Mouse (Mus musculus) MEL (cell line): Measurements from ENCODE around the gene Tiam1. TPM values are rescaled to one million over a fixed set of nuclear protein-coding genes. Genes with fewer than 3 reads are reported as not detected.

Experiments used
- DNase-seq: peaks from one replicate; pipeline ENCODE4 v3.0.0; 2011; ENCODE audit warnings: low read depth, low spot score
- H3K27ac ChIP-seq: 2 replicates; pipeline ENCODE4 v1.5.1; 2012; ENCODE audit warnings: low read depth, mild to moderate bottlenecking, control low read depth, low read length, moderate library complexity; ENCODE audit not compliant: control insufficient read depth
- H3K27me3 ChIP-seq, 2 experiments: fragments of 150-350 bp in 1 of 2; sonication (generic) in 1 of 2; 2 replicates each; pipeline ENCODE4 v1.6.1; 2012; ENCODE audit warnings: low read length in 2 of 2, mild to moderate bottlenecking in 2 of 2, improper control_type of control experiment in 1 of 2, moderate library complexity in 1 of 2; ENCODE audit not compliant: insufficient read depth in 2 of 2, control insufficient read depth in 1 of 2
- H3K36me3 ChIP-seq, 2 experiments: 2 replicates each; pipeline ENCODE4 v1.6.1; 2012 to 2014; ENCODE audit warnings: low read length in 2 of 2, improper control_type of control experiment in 1 of 2, inconsistent platforms in 1 of 2, mild to moderate bottlenecking in 1 of 2; ENCODE audit not compliant: insufficient read depth in 2 of 2, control insufficient read depth in 1 of 2
- H3K4me1 ChIP-seq, 2 experiments: fragments of 150-350 bp in 1 of 2; sonication (generic) in 1 of 2; 2 replicates each; pipeline ENCODE4 v1.6.1; 2012; ENCODE audit warnings: low read length in 2 of 2, improper control_type of control experiment in 1 of 2, mild to moderate bottlenecking in 1 of 2; ENCODE audit not compliant: insufficient read depth in 2 of 2, control insufficient read depth in 1 of 2
- H3K4me3 ChIP-seq, 2 experiments: fragments of 150-350 bp in 1 of 2; sonication (generic) in 1 of 2; 2 replicates each; pipeline ENCODE4 v1.5.1; 2012; ENCODE audit warnings: low read depth in 2 of 2, low read length in 2 of 2, mild to moderate bottlenecking in 2 of 2, moderate library complexity in 2 of 2, control low read depth in 1 of 2, improper control_type of control experiment in 1 of 2; ENCODE audit not compliant: control insufficient read depth in 1 of 2, insufficient read depth in 1 of 2
- H3K79me2 ChIP-seq: 2 replicates; pipeline ENCODE4 v1.6.1; 2012; ENCODE audit warnings: mild to moderate bottlenecking, low read length, moderate library complexity; ENCODE audit not compliant: control insufficient read depth, poor library complexity, insufficient read depth
- H3K9ac ChIP-seq: 2 replicates; pipeline ENCODE4 v1.6.1; 2012; ENCODE audit warnings: low read depth, mild to moderate bottlenecking, control low read depth, low read length, moderate library complexity; ENCODE audit not compliant: control insufficient read depth, poor library complexity, severe bottlenecking
- H3K9me3 ChIP-seq: fragments of 150-350 bp; sonication (generic); replicated peaks from 2 replicates; pipeline ENCODE4 v1.6.1; 2012; ENCODE audit warnings: mild to moderate bottlenecking, low read length, improper control_type of control experiment, moderate library complexity; ENCODE audit not compliant: insufficient read depth
- CHD2 ChIP-seq: IDR thresholded peaks from 2 replicates; pipeline ENCODE4 v1.6.1; 2011; ENCODE audit warnings: low read length, improper control_type of control experiment
- CTCF ChIP-seq, 3 experiments: IDR thresholded peaks in 2 of 3; conservative IDR thresholded peaks in 1 of 3; 2 replicates each; pipeline ENCODE4 v1.5.1; 2011 to 2012; ENCODE audit warnings: low read length in 3 of 3, low read depth in 2 of 3, mild to moderate bottlenecking in 2 of 3, improper control_type of control experiment in 1 of 3, inconsistent platforms in 1 of 3, mixed read lengths in 1 of 3, moderate library complexity in 1 of 3; ENCODE audit not compliant: control insufficient read depth in 1 of 3, insufficient read depth in 1 of 3, poor library complexity in 1 of 3, severe bottlenecking in 1 of 3
- E2F4 ChIP-seq: IDR thresholded peaks from 2 replicates; pipeline ENCODE4 v1.6.1; 2011; ENCODE audit warnings: low read depth, low read length, improper control_type of control experiment, borderline replicate concordance
- ELF1 ChIP-seq: IDR thresholded peaks from 2 replicates; pipeline ENCODE4 v1.6.1; 2014; ENCODE audit warnings: low read depth, mild to moderate bottlenecking, inconsistent platforms, low read length, improper control_type of control experiment, moderate library complexity
- ETS1 ChIP-seq: IDR thresholded peaks from 2 replicates; pipeline ENCODE4 v1.6.1; 2012; ENCODE audit warnings: low read depth, mild to moderate bottlenecking, inconsistent platforms, low read length, improper control_type of control experiment, moderate library complexity
- GATA1 ChIP-seq: IDR thresholded peaks from 2 replicates; pipeline ENCODE4 v1.6.1; 2011; ENCODE audit warnings: low read depth, low read length, improper control_type of control experiment
- MAZ ChIP-seq: IDR thresholded peaks from 2 replicates; pipeline ENCODE4 v1.6.1; 2012; ENCODE audit warnings: low read depth, mild to moderate bottlenecking, inconsistent platforms, low read length, improper control_type of control experiment
- MXI1 ChIP-seq: IDR thresholded peaks from 2 replicates; pipeline ENCODE4 v1.6.1; 2011; ENCODE audit warnings: mild to moderate bottlenecking, low read depth, low read length, improper control_type of control experiment
- NELFE ChIP-seq: IDR thresholded peaks from 2 replicates; pipeline ENCODE4 v1.6.1; 2011; ENCODE audit warnings: low read depth, low read length, improper control_type of control experiment
- RAD21 ChIP-seq: IDR thresholded peaks from 2 replicates; pipeline ENCODE4 v1.6.1; 2011; ENCODE audit warnings: mild to moderate bottlenecking, low read depth, low read length, improper control_type of control experiment
- RCOR1 ChIP-seq: IDR thresholded peaks from 2 replicates; pipeline ENCODE4 v1.6.1; 2012; ENCODE audit warnings: low read depth, mild to moderate bottlenecking, inconsistent platforms, low read length, improper control_type of control experiment
- SIN3A ChIP-seq: IDR thresholded peaks from 2 replicates; pipeline ENCODE4 v1.6.1; 2012; ENCODE audit warnings: low read length, improper control_type of control experiment, inconsistent platforms
- SMC3 ChIP-seq: IDR thresholded peaks from 2 replicates; pipeline ENCODE4 v1.6.1; 2011; ENCODE audit warnings: low read depth, low read length, improper control_type of control experiment
- TAL1 ChIP-seq: IDR thresholded peaks from 2 replicates; pipeline ENCODE4 v1.6.1; 2012; ENCODE audit warnings: mild to moderate bottlenecking, inconsistent platforms, low read length, moderate library complexity, mixed read lengths
- TBP ChIP-seq: IDR thresholded peaks from 2 replicates; pipeline ENCODE4 v1.8.0; 2011; ENCODE audit warnings: low read depth, low read length, improper control_type of control experiment
- TCF12 ChIP-seq: IDR thresholded peaks from 2 replicates; pipeline ENCODE4 v1.6.1; 2014; ENCODE audit warnings: low read depth, mild to moderate bottlenecking, inconsistent platforms, low read length, improper control_type of control experiment, moderate library complexity
- UBTF ChIP-seq: IDR thresholded peaks from 2 replicates; pipeline ENCODE4 v1.6.1; 2012; ENCODE audit warnings: low read depth, mild to moderate bottlenecking, inconsistent platforms, low read length, improper control_type of control experiment, moderate library complexity, borderline replicate concordance; ENCODE audit not compliant: insufficient read depth
- USF1 ChIP-seq: IDR thresholded peaks from 2 replicates; pipeline ENCODE4 v1.6.1; 2014; ENCODE audit warnings: low read depth, mild to moderate bottlenecking, inconsistent platforms, low read length, improper control_type of control experiment, moderate library complexity
- USF2 ChIP-seq, 2 experiments: IDR thresholded peaks; 2 replicates each; pipeline ENCODE4 v1.6.1; 2011 to 2012; ENCODE audit warnings: improper control_type of control experiment in 2 of 2, low read length in 2 of 2, borderline replicate concordance in 1 of 2, inconsistent platforms in 1 of 2, low read depth in 1 of 2, mild to moderate bottlenecking in 1 of 2; ENCODE audit not compliant: insufficient read depth in 1 of 2
- ZC3H11A ChIP-seq: IDR thresholded peaks from 2 replicates; pipeline ENCODE4 v1.6.1; 2012; ENCODE audit warnings: low read depth, mild to moderate bottlenecking, inconsistent platforms, low read length, improper control_type of control experiment
- ZKSCAN1 ChIP-seq: IDR thresholded peaks from 2 replicates; pipeline ENCODE4 v1.6.1; 2012; ENCODE audit warnings: low read depth, mild to moderate bottlenecking, inconsistent platforms, low read length, improper control_type of control experiment, moderate library complexity
- polyA plus RNA-seq, 2 experiments: library from polyadenylated mRNA; stranded (reverse) in 1 of 2; unstranded in 1 of 2; fragments of >175 nt in 1 of 2; fragments of >200 nt in 1 of 2; gene quantifications; 2 replicates each; pipeline versions ENCODE4 v1.2.1 to v1.2.4; 2012; ENCODE audit warnings: low replicate concordance in 2 of 2, low read depth in 1 of 2; ENCODE audit not compliant: insufficient read length in 2 of 2, insufficient read depth in 1 of 2, missing spikeins in 1 of 2
- total RNA-seq: library from RNA; depleted of rRNA; stranded (reverse); fragments of 300-350 nt; gene quantifications from 2 replicates; pipeline ENCODE4 v1.2.3, GENCODE M21; 2012

Gene Tiam1
- total and polyA plus RNA-seq, 3 experiments, result 15.0 to 23.9 (median 19.9) TPM

DNA sequence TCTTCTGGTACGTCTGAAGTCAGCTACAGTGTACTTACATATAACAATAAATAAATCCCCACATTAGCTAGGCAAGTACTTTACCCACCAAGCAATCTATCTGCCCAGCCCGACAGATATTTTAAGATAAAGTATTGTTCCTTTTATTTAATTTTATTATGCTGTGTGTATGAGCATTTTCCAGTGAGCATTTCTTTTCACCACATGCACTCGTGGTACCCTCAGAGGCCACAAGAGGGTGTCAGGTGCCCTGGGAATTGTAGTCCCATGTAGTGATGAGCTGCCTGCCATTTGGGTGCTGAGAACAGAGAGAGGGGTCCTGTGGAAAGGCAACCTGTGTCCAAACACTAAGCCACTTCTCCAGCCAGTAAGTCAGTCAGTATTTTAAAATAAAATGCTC lies 8.0 kb downstream of the Tiam1 start:
- no peak overlapping the region for H3K27ac ChIP-seq
- peak; percentile 52 for DNase-seq

DNA sequence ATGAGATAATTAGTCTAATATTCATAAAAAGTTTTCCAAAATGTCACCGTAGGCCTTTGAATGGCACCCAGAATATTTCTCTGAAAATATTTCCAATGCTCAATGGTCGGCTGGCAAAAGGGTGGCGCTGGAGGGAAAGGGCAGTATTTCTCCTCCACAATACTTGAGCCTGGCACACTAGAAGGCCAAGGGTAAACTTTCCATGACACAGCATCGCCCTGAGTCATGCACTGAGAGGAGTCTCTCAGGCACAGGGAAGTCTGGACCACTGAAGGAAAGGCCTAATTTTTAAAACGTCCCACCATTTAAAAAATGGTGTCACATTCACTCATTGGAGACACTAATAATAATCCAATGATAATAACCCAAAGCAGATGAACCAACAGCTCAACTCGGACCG lies 9.2 kb downstream of the Tiam1 start:
- H3K4me3 ChIP-seq, result no peak overlapping the region
- no peak for DNase-seq
- H3K27me3 ChIP-seq, result no peaks in the 10 kb centered on the region
- peaks cover 4% of the 10 kb centered on the region; the same call in 1 of the 2 replicates for H3K79me2 ChIP-seq
- no peaks in the 10 kb centered on the region for H3K4me1 ChIP-seq
- no peak for TF ChIP-seq TBP
- no peak overlapping the region for H3K27ac ChIP-seq
- no peaks in the 10 kb centered on the region for H3K9me3 ChIP-seq
- H3K9ac ChIP-seq, result no peak overlapping the region
- H3K36me3 ChIP-seq, result no peaks in the 10 kb centered on the region

More for the DNA sequence above, 8.0 kb downstream of the Tiam1 start:
- H3K36me3 ChIP-seq, result no peaks in the 10 kb centered on the region
- H3K79me2 ChIP-seq, result peaks cover 2% of the 10 kb centered on the region; the same call in 1 of the 2 replicates
- H3K4me1 ChIP-seq, result no peaks in the 10 kb centered on the region
- TF ChIP-seq SMC3, result peak; percentile 71
- peak; percentile 49 for TF ChIP-seq RAD21
- no peak for TF ChIP-seq UBTF
- no peak for TF ChIP-seq ELF1
- TF ChIP-seq ZC3H11A, result 0 out of 2 replicates have a peak, but pooled peaks have one; percentile 25
- no peak for TF ChIP-seq E2F4
- peak; percentile 50 to 68 (median 60) for TF ChIP-seq CTCF (IDR thresholded peaks at IDR 0.05 in 2 of 3, conservative IDR thresholded peaks at IDR 0.05 in 1 of 3; ENCODE audit: control insufficient read depth in 1 of 3, insufficient read depth in 1 of 3, low read depth in 2 of 3, low read length in 3 of 3, poor library complexity in 1 of 3, severe bottlenecking in 1 of 3)
- H3K27me3 ChIP-seq, result no peaks in the 10 kb centered on the region
- no peak overlapping the region for H3K9ac ChIP-seq
- H3K9me3 ChIP-seq, result no peaks in the 10 kb centered on the region
- H3K4me3 ChIP-seq, result no peak overlapping the region

DNA sequence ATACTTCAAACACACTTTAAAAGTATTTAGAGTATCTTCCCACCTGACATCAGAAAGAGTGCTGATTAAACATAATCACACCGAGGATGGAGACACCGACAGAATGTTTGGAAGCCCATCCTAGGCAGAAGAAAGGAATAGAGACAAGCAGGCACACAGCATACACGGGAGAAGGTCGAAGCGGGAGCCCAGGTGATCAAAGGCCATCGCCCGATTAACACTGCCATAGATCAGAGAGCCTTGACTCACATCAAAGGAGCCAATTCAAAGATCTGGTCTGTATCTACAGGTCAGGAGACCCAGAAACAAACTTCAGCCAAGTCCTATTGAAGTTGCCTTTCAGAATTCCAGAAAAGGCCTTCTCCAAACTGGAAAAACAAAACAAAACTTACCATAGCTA lies 10.8 kb downstream of the Tiam1 start:
- no peak for DNase-seq

More for the DNA sequence above, 10.8 kb downstream of the Tiam1 start:
- H3K79me2 ChIP-seq, result peaks cover 5% of the 10 kb centered on the region; the same call in 1 of the 2 replicates
- no peaks in the 10 kb centered on the region for H3K9me3 ChIP-seq
- H3K27ac ChIP-seq, result no peak overlapping the region
- H3K36me3 ChIP-seq, result no peaks in the 10 kb centered on the region
- no peaks in the 10 kb centered on the region for H3K4me1 ChIP-seq
- H3K4me3 ChIP-seq, result no peak overlapping the region
- H3K27me3 ChIP-seq, result no peaks in the 10 kb centered on the region
- no peak for TF ChIP-seq RCOR1
- TF ChIP-seq ZKSCAN1, result no peak
- no peak for TF ChIP-seq CHD2
- no peak for TF ChIP-seq NELFE
- TF ChIP-seq E2F4, result no peak
- TF ChIP-seq SIN3A, result no peak
- TF ChIP-seq USF2 (IDR thresholded peaks at IDR 0.05; ENCODE audit: borderline replicate concordance in 1 of 2, insufficient read depth in 1 of 2, low read depth in 1 of 2, low read length in 2 of 2), result no peak
- TF ChIP-seq MAZ, result no peak
- TF ChIP-seq TCF12, result no peak
- no peak for TF ChIP-seq GATA1
- no peak for TF ChIP-seq MXI1
- TF ChIP-seq USF1, result no peak
- no peak for TF ChIP-seq ZC3H11A
- TF ChIP-seq CTCF (IDR thresholded peaks at IDR 0.05 in 2 of 3, conservative IDR thresholded peaks at IDR 0.05 in 1 of 3; ENCODE audit: control insufficient read depth in 1 of 3, insufficient read depth in 1 of 3, low read depth in 2 of 3, low read length in 3 of 3, poor library complexity in 1 of 3, severe bottlenecking in 1 of 3), result no peak
- TF ChIP-seq ETS1, result no peak
- TF ChIP-seq TAL1, result no peak
- no peak for TF ChIP-seq UBTF
- TF ChIP-seq RAD21, result no peak
- TF ChIP-seq, all 39 proteins: peak for 0
- H3K9ac ChIP-seq, result no peak overlapping the region
